Mouse (Mus musculus) bone marrow macrophage, adult 2 months (primary cell): ENCODE results near the gene Dip2b. TPM values are rescaled to one million over a fixed set of nuclear protein-coding genes. Genes with fewer than 3 reads are reported as not detected.

Source experiments
- H3K27ac ChIP-seq: 2 replicates; pipeline ENCODE4 v1.5.1; 2012; ENCODE audit warnings: low read depth, low read length; ENCODE audit not compliant: insufficient read depth
- H3K4me1 ChIP-seq: 2 replicates; pipeline ENCODE4 v1.6.1; 2012; ENCODE audit warnings: low read length; ENCODE audit not compliant: control insufficient read depth, insufficient read depth
- H3K4me3 ChIP-seq: 2 replicates; pipeline ENCODE4 v1.5.1; 2012; ENCODE audit warnings: mild to moderate bottlenecking, low read length, moderate library complexity; ENCODE audit not compliant: insufficient read depth
- CTCF ChIP-seq: IDR thresholded peaks from 2 replicates; pipeline ENCODE4 v1.5.1; 2012; ENCODE audit warnings: low read depth, mild to moderate bottlenecking, low read length, moderate library complexity
- POLR2A ChIP-seq: IDR thresholded peaks from 2 replicates; pipeline ENCODE4 v1.6.1; 2012; ENCODE audit warnings: mild to moderate bottlenecking, low read depth, low read length, borderline replicate concordance
- polyA plus RNA-seq: library from polyadenylated mRNA; stranded (reverse); fragments of >200 nt; gene quantifications from 2 replicates; pipeline ENCODE4 v1.2.4, GENCODE M21; 2012; ENCODE audit not compliant: missing spikeins, insufficient read depth, insufficient read length

Dip2b gene
- polyA plus RNA-seq, 1 experiment: 33.0 TPM

DNA sequence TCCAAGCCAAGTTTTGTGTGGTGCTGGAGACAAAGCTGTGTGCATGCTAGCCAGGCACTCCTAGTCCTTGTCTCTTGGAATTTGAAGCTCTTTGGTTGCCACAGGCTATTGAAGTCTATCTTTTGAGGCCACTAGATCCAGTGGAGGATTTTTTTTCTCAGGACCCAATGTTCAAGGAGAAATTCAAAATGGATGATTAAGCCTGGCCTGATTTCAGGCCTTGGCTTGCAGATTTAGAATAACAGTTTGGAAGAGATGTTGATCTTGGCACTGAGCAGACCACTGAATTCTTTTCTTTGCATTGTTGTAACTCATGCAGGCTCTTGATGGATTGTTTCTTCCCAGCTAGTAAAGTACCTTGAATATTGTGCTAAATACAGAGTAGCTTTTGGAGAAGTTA lies 62.7 kb downstream of the Dip2b start:
- TF ChIP-seq POLR2A: no peak
- no peak for TF ChIP-seq CTCF
- Histone ChIP-seq H3K27ac (no peak overlapping the region), H3K4me3 (no peak overlapping the region), H3K4me1 (peaks cover 17% of the 10 kb centered on the region)

GRCm38 (mm10) chr15:100104126-100104525 lies 65.7 kb downstream of the Dip2b start:
- TF ChIP-seq POLR2A: no peak
- no peak for TF ChIP-seq CTCF
- H3K4me1 ChIP-seq: peaks cover 5% of the 10 kb centered on the region; the same call in 1 of the 2 replicates
- no peak overlapping the region for H3K27ac ChIP-seq
- no peak overlapping the region for H3K4me3 ChIP-seq

DNA sequence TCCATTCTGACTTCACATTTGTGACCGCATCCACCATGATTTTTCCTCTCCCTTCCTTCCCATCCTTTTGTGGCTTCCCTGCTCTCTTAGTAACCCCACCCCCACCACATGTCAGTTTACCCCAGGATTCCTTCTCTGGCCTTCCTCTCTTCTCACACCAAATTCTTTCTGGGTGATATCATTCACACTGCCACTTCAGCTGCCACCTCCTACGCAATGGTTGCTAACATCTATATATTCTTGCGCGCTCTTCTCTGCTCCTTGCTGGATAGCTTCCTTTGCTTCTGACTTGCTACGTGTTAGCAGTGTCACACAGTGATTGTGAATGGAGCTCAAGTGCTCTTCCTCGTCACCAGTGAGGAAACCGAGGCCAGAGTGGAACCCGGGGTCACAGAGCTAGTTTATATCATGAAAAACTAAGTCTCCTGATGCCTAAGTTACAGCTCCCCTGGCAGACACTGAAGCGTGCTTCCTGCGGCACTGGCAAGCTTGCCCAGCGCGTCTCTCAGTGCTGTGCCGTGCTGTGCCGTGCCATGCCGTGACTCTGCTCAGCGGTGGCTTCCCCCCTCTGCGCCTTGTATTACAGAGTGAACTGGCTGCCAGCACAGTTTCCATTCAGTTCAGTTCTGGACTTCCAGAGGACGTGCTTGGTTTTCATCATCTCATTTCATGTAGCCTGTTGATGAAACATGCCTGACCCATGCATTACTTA lies 69.8 kb downstream of the Dip2b start:
- Histone ChIP-seq H3K4me1 (peaks cover 7% of the 10 kb centered on the region; the same call in 1 of the 2 replicates), H3K4me3 (no peak overlapping the region), H3K27ac (no peak overlapping the region)
- TF ChIP-seq CTCF (no peak), POLR2A (no peak)

DNA sequence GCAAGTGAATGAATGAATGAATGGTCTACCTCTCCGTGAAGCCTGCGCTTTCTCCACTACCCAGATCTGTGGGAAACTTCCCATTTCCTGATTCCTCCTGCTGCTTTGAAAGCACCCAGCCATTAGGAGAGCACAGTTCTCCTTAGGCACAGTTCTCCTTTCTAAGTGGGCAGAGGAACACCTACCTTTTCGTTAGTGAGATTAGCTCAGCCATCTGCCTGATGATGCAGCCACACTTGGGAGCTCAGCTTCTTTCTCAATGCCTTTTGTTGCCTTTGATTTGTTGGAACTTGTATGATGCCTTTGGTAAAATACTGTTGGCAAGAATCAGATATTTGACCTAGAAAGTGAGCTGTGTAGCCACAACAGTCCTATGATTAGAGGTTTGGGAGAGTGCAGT lies 71.5 kb downstream of the Dip2b start:
- H3K4me3 ChIP-seq: no peak overlapping the region
- peaks cover 7% of the 10 kb centered on the region; the same call in 1 of the 2 replicates for H3K4me1 ChIP-seq
- TF ChIP-seq POLR2A (no peak), CTCF (no peak)
- no peak overlapping the region for H3K27ac ChIP-seq

DNA sequence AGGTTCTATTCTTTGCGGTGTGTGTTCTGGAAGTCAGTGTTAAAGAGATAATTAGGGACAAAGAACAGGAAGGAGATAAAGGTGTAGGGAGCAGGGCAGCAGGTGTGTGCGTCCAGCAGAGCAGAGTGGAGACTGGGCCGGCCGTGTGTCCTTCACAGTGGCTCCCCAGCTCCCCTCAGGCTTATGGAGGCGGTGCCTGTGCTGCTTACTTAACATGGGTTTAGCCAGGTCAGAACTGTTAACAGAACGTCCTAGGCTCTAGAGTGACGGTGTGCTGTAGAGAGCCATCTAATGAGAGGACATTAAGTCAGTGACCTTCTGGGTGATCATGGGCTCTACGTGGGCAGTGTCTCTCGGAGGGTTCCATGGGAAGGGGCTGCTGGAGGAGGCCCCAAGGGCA lies 73.4 kb downstream of the Dip2b start:
- Histone ChIP-seq H3K4me1 (peaks cover 7% of the 10 kb centered on the region; the same call in 1 of the 2 replicates), H3K4me3 (no peak overlapping the region), H3K27ac (no peak overlapping the region)
- TF ChIP-seq CTCF: no peak

DNA sequence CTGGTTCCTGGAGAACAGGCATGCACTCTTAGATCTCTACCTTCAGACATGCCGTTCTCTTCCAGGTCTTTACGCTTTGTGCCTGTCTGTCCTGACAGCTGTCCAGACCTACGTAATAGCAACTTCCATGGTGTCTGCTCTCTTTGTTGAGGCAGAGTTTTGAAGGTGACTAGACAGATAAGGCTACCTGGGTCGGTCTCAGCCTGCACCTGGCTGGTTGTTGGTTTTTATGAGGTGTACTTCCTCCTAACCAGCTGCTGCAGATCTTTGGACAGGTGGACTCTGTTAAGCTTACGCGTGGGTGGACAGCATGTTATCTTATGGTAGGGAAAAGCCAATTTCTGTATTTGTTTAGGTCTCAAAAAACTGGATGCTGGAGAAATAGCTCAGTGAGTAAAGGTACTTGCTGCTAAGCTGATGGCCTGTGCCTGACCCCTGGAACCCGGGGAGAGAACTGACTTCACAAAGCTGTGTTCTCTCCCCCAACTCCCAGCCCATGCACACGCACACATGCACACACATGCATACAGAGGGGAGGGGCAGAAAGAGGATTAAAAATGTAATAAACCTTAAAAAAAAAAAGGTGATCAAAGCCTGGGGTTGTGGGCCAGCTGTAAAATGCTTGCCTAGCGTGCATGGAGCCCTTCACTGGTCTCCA lies 74.0 kb downstream of the Dip2b start:
- Histone ChIP-seq H3K4me3 (no peak overlapping the region), H3K27ac (no peak overlapping the region), H3K4me1 (peaks cover 7% of the 10 kb centered on the region; the same call in 1 of the 2 replicates)
- TF ChIP-seq CTCF (no peak), POLR2A (no peak)

DNA sequence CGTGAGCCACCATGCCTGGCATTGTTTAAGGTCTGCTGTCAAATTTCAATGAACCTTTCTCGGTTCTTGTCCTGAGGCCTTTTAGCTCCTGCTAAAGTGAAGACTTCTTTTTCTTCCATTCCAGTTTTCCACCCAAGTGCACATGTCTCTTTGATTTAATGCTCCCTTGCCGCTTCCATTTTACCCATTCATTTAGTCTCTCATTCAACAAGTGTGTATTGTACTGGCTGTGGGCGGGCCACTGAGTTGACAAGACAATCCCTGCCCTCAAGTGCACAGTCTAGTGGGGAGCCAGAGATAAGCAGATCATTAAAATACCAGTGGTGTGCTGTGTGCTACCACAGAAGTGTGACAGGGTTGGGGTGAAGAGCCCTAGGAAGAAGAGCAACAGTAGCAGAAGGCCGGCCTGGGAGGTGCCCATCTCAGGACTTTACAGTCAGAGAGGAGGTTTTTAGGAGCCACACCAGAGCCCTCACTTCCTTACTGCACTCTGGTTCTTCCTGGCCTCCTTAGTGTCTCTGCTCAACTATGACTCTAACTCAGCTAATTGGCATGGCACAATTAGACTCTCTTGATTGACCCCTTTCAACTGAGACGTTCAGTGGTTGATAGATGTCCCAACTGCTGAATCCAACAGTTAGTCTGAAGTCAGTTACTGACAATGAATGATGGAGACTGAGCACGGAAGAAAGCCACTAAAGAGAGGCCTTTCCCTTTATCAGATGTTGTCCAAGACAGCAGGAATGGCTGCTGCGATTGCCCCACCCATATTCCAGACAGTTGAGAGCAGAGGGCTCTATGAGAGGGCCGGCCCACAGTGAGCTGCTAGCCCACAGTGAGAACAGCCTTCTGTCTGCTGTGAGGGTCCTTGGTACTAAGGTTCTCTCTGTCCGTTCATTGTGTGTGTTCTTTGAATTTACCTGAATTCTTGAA lies 75.1 kb downstream of the Dip2b start:
- TF ChIP-seq CTCF (no peak), POLR2A (no peak)
- Histone ChIP-seq H3K4me3 (no peak overlapping the region), H3K4me1 (peaks cover 7% of the 10 kb centered on the region; the same call in 1 of the 2 replicates), H3K27ac (no peak overlapping the region)

GRCm38 (mm10) chr15:100115416-100115815 lies 77.0 kb downstream of the Dip2b start:
- no peak for TF ChIP-seq CTCF
- TF ChIP-seq POLR2A: no peak
- no peak overlapping the region for H3K27ac ChIP-seq
- H3K4me3 ChIP-seq: no peak overlapping the region
- H3K4me1 ChIP-seq: peaks cover 8% of the 10 kb centered on the region

DNA sequence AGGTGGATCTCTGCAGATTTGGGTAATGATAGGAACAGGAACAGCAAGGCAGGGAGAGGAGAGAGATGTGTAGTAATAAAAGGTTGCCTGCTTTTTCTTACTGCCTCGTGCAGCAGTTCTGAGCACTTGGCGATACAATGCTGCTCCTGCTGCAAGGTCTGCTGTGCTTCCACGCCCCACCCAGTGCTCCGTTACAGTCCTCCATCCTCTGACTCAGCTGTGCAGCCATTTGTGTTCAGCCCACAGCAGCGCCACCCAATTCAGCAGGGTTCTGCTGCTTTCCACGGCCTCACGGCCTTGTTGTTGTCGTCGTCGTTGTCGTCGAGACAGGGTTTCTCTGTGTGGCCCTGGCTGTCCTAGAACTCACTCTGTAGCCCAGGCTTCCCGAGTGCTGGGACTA lies 77.9 kb downstream of the Dip2b start:
- peaks cover 8% of the 10 kb centered on the region for H3K4me1 ChIP-seq
- TF ChIP-seq CTCF (no peak), POLR2A (no peak)
- H3K4me3 ChIP-seq: no peak overlapping the region
- no peak overlapping the region for H3K27ac ChIP-seq

DNA sequence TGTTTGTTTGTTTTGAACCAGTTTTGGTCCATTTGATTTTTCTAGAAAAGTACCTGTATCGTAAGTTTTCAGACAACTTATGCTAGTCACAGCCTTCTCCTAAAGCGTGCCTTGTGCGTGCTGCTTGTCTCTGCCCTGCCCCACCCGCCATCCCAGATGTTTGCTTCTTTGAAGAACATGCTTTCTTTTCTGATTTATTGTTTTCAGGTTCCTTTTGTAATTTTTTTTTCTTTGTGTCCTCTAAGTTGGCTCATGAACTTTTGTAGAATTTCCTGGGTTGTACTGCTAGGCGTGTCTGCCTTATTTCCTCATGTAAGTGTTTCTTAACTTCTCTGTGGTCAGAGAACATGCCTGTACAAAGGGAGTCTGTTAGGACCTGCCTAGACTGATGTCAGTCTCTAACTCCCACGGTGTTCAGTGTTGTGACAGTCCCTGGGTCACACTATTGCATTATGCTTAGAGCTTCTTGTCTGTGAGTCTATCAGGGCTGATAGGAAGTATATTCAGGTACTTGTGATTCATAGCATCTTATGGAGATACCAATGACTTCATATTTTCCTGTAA lies 80.8 kb downstream of the Dip2b start:
- peaks cover 8% of the 10 kb centered on the region for H3K4me1 ChIP-seq
- no peak overlapping the region for H3K27ac ChIP-seq
- H3K4me3 ChIP-seq: no peak overlapping the region
- TF ChIP-seq POLR2A (no peak), CTCF (no peak)
